Mouse (Mus musculus) MEL (cell line): ENCODE results near the gene Pheta2. TPM values are rescaled to one million over a fixed set of nuclear protein-coding genes. Genes with fewer than 3 reads are reported as not detected.
"Not testable (repeated sequence)": the region's sequence is repeated elsewhere in the genome, so short reads cannot be mapped to it uniquely, and the experiment has no call there.

ENCODE experiments used
- DNase-seq: peaks from one replicate; pipeline ENCODE4 v3.0.0; 2011; ENCODE audit warnings: low read depth, low spot score
- H3K27ac ChIP-seq: 2 replicates; pipeline ENCODE4 v1.5.1; 2012; ENCODE audit warnings: low read depth, mild to moderate bottlenecking, control low read depth, low read length, moderate library complexity; ENCODE audit not compliant: control insufficient read depth
- H3K27me3 ChIP-seq, 2 experiments: fragments of 150-350 bp in 1 of 2; sonication (generic) in 1 of 2; 2 replicates each; pipeline ENCODE4 v1.6.1; 2012; ENCODE audit warnings: low read length in 2 of 2, mild to moderate bottlenecking in 2 of 2, improper control_type of control experiment in 1 of 2, moderate library complexity in 1 of 2; ENCODE audit not compliant: insufficient read depth in 2 of 2, control insufficient read depth in 1 of 2
- H3K36me3 ChIP-seq, 2 experiments: 2 replicates each; pipeline ENCODE4 v1.6.1; 2012 to 2014; ENCODE audit warnings: low read length in 2 of 2, improper control_type of control experiment in 1 of 2, inconsistent platforms in 1 of 2, mild to moderate bottlenecking in 1 of 2; ENCODE audit not compliant: insufficient read depth in 2 of 2, control insufficient read depth in 1 of 2
- H3K4me1 ChIP-seq, 2 experiments: fragments of 150-350 bp in 1 of 2; sonication (generic) in 1 of 2; 2 replicates each; pipeline ENCODE4 v1.6.1; 2012; ENCODE audit warnings: low read length in 2 of 2, improper control_type of control experiment in 1 of 2, mild to moderate bottlenecking in 1 of 2; ENCODE audit not compliant: insufficient read depth in 2 of 2, control insufficient read depth in 1 of 2
- H3K4me3 ChIP-seq, 2 experiments: fragments of 150-350 bp in 1 of 2; sonication (generic) in 1 of 2; 2 replicates each; pipeline ENCODE4 v1.5.1; 2012; ENCODE audit warnings: low read depth in 2 of 2, low read length in 2 of 2, mild to moderate bottlenecking in 2 of 2, moderate library complexity in 2 of 2, control low read depth in 1 of 2, improper control_type of control experiment in 1 of 2; ENCODE audit not compliant: control insufficient read depth in 1 of 2, insufficient read depth in 1 of 2
- H3K79me2 ChIP-seq: 2 replicates; pipeline ENCODE4 v1.6.1; 2012; ENCODE audit warnings: mild to moderate bottlenecking, low read length, moderate library complexity; ENCODE audit not compliant: control insufficient read depth, poor library complexity, insufficient read depth
- H3K9ac ChIP-seq: 2 replicates; pipeline ENCODE4 v1.6.1; 2012; ENCODE audit warnings: low read depth, mild to moderate bottlenecking, control low read depth, low read length, moderate library complexity; ENCODE audit not compliant: control insufficient read depth, poor library complexity, severe bottlenecking
- H3K9me3 ChIP-seq: fragments of 150-350 bp; sonication (generic); replicated peaks from 2 replicates; pipeline ENCODE4 v1.6.1; 2012; ENCODE audit warnings: mild to moderate bottlenecking, low read length, improper control_type of control experiment, moderate library complexity; ENCODE audit not compliant: insufficient read depth
- CTCF ChIP-seq, 3 experiments: IDR thresholded peaks in 2 of 3; conservative IDR thresholded peaks in 1 of 3; 2 replicates each; pipeline ENCODE4 v1.5.1; 2011 to 2012; ENCODE audit warnings: low read length in 3 of 3, low read depth in 2 of 3, mild to moderate bottlenecking in 2 of 3, improper control_type of control experiment in 1 of 3, inconsistent platforms in 1 of 3, mixed read lengths in 1 of 3, moderate library complexity in 1 of 3; ENCODE audit not compliant: control insufficient read depth in 1 of 3, insufficient read depth in 1 of 3, poor library complexity in 1 of 3, severe bottlenecking in 1 of 3
- GABPA ChIP-seq: IDR thresholded peaks from 2 replicates; pipeline ENCODE4 v1.6.1; 2012; ENCODE audit warnings: low read depth, mild to moderate bottlenecking, inconsistent platforms, low read length, improper control_type of control experiment, moderate library complexity
- HCFC1 ChIP-seq: IDR thresholded peaks from 2 replicates; pipeline ENCODE4 v1.6.1; 2012; ENCODE audit warnings: low read depth, mild to moderate bottlenecking, inconsistent platforms, low read length, improper control_type of control experiment, moderate library complexity
- JUND ChIP-seq: IDR thresholded peaks from 2 replicates; pipeline ENCODE4 v1.6.1; 2011; ENCODE audit warnings: low read depth, mild to moderate bottlenecking, improper control_type of control experiment, low read length
- POLR2A ChIP-seq, 2 experiments: IDR thresholded peaks; 2 replicates each; pipeline ENCODE4 v1.6.1; 2011 to 2012; ENCODE audit warnings: low read length in 2 of 2, mild to moderate bottlenecking in 2 of 2, control low read depth in 1 of 2, improper control_type of control experiment in 1 of 2, low read depth in 1 of 2, moderate library complexity in 1 of 2; ENCODE audit not compliant: control insufficient read depth in 1 of 2, insufficient read depth in 1 of 2, poor library complexity in 1 of 2
- SIN3A ChIP-seq: IDR thresholded peaks from 2 replicates; pipeline ENCODE4 v1.6.1; 2012; ENCODE audit warnings: low read length, improper control_type of control experiment, inconsistent platforms
- TAL1 ChIP-seq: IDR thresholded peaks from 2 replicates; pipeline ENCODE4 v1.6.1; 2012; ENCODE audit warnings: mild to moderate bottlenecking, inconsistent platforms, low read length, moderate library complexity, mixed read lengths
- TBP ChIP-seq: IDR thresholded peaks from 2 replicates; pipeline ENCODE4 v1.8.0; 2011; ENCODE audit warnings: low read depth, low read length, improper control_type of control experiment
- USF1 ChIP-seq: IDR thresholded peaks from 2 replicates; pipeline ENCODE4 v1.6.1; 2014; ENCODE audit warnings: low read depth, mild to moderate bottlenecking, inconsistent platforms, low read length, improper control_type of control experiment, moderate library complexity
- polyA plus RNA-seq, 2 experiments: library from polyadenylated mRNA; stranded (reverse) in 1 of 2; unstranded in 1 of 2; fragments of >175 nt in 1 of 2; fragments of >200 nt in 1 of 2; gene quantifications; 2 replicates each; pipeline versions ENCODE4 v1.2.1 to v1.2.4; 2012; ENCODE audit warnings: low replicate concordance in 2 of 2, low read depth in 1 of 2; ENCODE audit not compliant: insufficient read length in 2 of 2, insufficient read depth in 1 of 2, missing spikeins in 1 of 2
- total RNA-seq: library from RNA; depleted of rRNA; stranded (reverse); fragments of 300-350 nt; gene quantifications from 2 replicates; pipeline ENCODE4 v1.2.3, GENCODE M21; 2012

The Pheta2 gene
- total and polyA plus RNA-seq, 3 experiments: 34.9 to 39.3 TPM; not detected in 1

- no peaks in the 10 kb centered on the region for H3K4me1 ChIP-seq
- no peak for DNase-seq
- H3K27ac ChIP-seq: no peak overlapping the region
- no peak overlapping the region for H3K4me3 ChIP-seq
- no peaks in the 10 kb centered on the region for H3K79me2 ChIP-seq
- H3K9me3 ChIP-seq: no peaks in the 10 kb centered on the region
- TF ChIP-seq JUND (no peak), HCFC1 (no peak)
- peaks cover 6 to 20% of the 10 kb centered on the region in 2 experiments for H3K27me3 ChIP-seq
- H3K36me3 ChIP-seq: no peaks in the 10 kb centered on the region
- no peak overlapping the region for H3K9ac ChIP-seq
Observed at GRCm38 (mm10) chr15:82380714-82381062, 41.9 kb downstream of the Pheta2 start.

DNA sequence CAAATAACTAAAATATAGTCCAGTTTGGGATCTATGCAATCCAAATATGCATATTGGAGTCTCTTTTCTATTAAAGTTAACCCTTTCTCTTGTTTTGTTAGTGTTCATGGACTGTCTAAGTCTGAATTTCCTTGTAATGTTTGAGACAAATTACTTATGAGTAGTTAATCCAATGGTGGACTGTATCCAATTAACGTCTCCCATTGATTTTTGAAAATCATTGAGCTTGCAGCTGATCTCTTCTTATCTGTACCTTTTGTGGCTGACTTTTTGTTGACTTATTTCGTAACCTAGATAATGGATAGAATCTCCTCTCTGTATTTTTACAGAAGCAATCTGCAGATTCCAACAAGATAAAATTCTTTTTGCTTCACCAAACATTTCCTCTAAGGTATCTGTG lies 43.7 kb downstream of the Pheta2 start:
- Histone ChIP-seq H3K9me3 (no peaks in the 10 kb centered on the region), H3K27me3 (peaks cover 6 to 24% of the 10 kb centered on the region in 2 experiments), H3K27ac (no peak overlapping the region), H3K4me1 (no peaks in the 10 kb centered on the region), H3K79me2 (no peaks in the 10 kb centered on the region), H3K9ac (no peak overlapping the region), H3K4me3 (no peak overlapping the region), H3K36me3 (no peaks in the 10 kb centered on the region)
- no peak for TF ChIP-seq CTCF (IDR thresholded peaks at IDR 0.05 in 2 of 3, conservative IDR thresholded peaks at IDR 0.05 in 1 of 3; ENCODE audit: control insufficient read depth in 1 of 3, insufficient read depth in 1 of 3, low read depth in 2 of 3, low read length in 3 of 3, poor library complexity in 1 of 3, severe bottlenecking in 1 of 3)
- TF ChIP-seq POLR2A (IDR thresholded peaks at IDR 0.05; ENCODE audit: control insufficient read depth in 1 of 2, insufficient read depth in 1 of 2, low read depth in 1 of 2, low read length in 2 of 2, poor library complexity in 1 of 2): no peak
- TF ChIP-seq SIN3A: no peak
- no peak for DNase-seq

DNA sequence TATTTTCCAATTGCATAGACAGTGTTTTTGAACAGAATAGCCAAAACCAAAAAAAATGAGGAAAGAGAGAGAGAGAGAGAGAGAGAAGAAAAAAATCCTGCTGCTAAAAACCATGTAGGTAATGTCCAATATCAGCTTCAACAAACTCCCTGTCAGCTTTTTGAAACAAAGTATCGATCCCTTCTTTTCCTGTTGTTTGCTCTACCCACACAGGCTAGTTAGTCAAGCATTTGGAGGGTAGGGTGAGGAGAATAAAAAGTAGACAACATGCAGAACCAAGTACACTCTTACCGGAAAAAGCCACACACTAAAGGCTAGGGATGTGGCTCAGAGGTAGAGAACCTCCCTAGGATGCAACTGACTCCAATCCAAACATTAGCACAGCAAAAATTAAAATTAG lies 47.0 kb downstream of the Pheta2 start:
- no peak for DNase-seq
- Histone ChIP-seq H3K27ac (no peak overlapping the region), H3K27me3 (peaks cover 4 to 24% of the 10 kb centered on the region in 2 experiments; a peak in 3 of 4 replicates), H3K79me2 (no peaks in the 10 kb centered on the region), H3K4me1 (no peaks in the 10 kb centered on the region), H3K9ac (no peak overlapping the region), H3K4me3 (no peak overlapping the region), H3K36me3 (no peaks in the 10 kb centered on the region), H3K9me3 (no peaks in the 10 kb centered on the region)
- TF ChIP-seq JUND: no peak
- no peak for TF ChIP-seq USF1
- TF ChIP-seq TAL1: no peak
- no peak for TF ChIP-seq TBP
- TF ChIP-seq GABPA: no peak

- H3K79me2 ChIP-seq, DNase-seq, H3K27ac ChIP-seq, H3K4me3 ChIP-seq, H3K9me3 ChIP-seq, H3K36me3 ChIP-seq, H3K4me1 ChIP-seq, H3K9ac ChIP-seq, H3K27me3 ChIP-seq: not testable (repeated sequence)
Observed at GRCm38 (mm10) chr15:82389916-82390315, 51.2 kb downstream of the Pheta2 start.

- H3K9ac ChIP-seq, H3K36me3 ChIP-seq: not testable (repeated sequence)
Observed at GRCm38 (mm10) chr15:82393922-82394321, 55.2 kb downstream of the Pheta2 start, which contains the start of gene Cyp2d11. Gene Cyp2d11, minus strand, starts transcription at chr15:82394022.

More at GRCm38 (mm10) chr15:82393922-82394321, 55.2 kb downstream of the Pheta2 start, which contains the start of gene Cyp2d11:
- not testable (repeated sequence) for DNase-seq, H3K9me3 ChIP-seq, H3K79me2 ChIP-seq, H3K4me3 ChIP-seq, H3K4me1 ChIP-seq, H3K27ac ChIP-seq, H3K27me3 ChIP-seq
